Mouse (Mus musculus) ovary, postnatal 36 days (tissue): ENCODE results near the gene Scml4.

Experiments
- DNase-seq: peaks from one replicate; pipeline ENCODE4 v3.0.0; 2022; ENCODE audit warnings: low spot score, mixed read lengths

Scml4 gene

GRCm38 (mm10) chr10:42951078-42952045 lies 91.2 kb downstream of the Scml4 start:
- no peak for DNase-seq

GRCm38 (mm10) chr10:42952046-42952420 lies 91.9 kb downstream of the Scml4 start:
- DNase-seq: peak; percentile 54

- DNase-seq: no peak
These were observed 93.4 kb downstream of the Scml4 start for GRCm38 (mm10) chr10:42953601-42954000.

- DNase-seq: no peak
These were observed 95.0 kb downstream of the Scml4 start for GRCm38 (mm10) chr10:42955205-42955604.

GRCm38 (mm10) chr10:42957881-42958651 lies 97.9 kb downstream of the Scml4 start:
- DNase-seq: peak; percentile 58

- no peak for DNase-seq
These were observed 98.5 kb downstream of the Scml4 start for GRCm38 (mm10) chr10:42958686-42959085.

GRCm38 (mm10) chr10:42961771-42962170 lies 101.6 kb downstream of the Scml4 start:
- DNase-seq: no peak

GRCm38 (mm10) chr10:42962181-42962601 lies 102.0 kb downstream of the Scml4 start:
- DNase-seq: no peak

GRCm38 (mm10) chr10:42962655-42963054 lies 102.5 kb downstream of the Scml4 start:
- DNase-seq: no peak

- no peak for DNase-seq
These were observed 102.9 kb downstream of the Scml4 start for GRCm38 (mm10) chr10:42963061-42963460.

GRCm38 (mm10) chr10:42968332-42968731 lies 108.2 kb downstream of the Scml4 start:
- no peak for DNase-seq

GRCm38 (mm10) chr10:42972504-42973172 lies 112.5 kb downstream of the Scml4 start:
- DNase-seq: peak; percentile 79

GRCm38 (mm10) chr10:42973537-42973936 lies 113.4 kb downstream of the Scml4 start:
- no peak for DNase-seq

- no peak for DNase-seq
These were observed 116.4 kb downstream of the Scml4 start for GRCm38 (mm10) chr10:42976577-42976976.

GRCm38 (mm10) chr10:42978346-42978745 lies 118.2 kb downstream of the Scml4 start:
- DNase-seq: no peak

- no peak for DNase-seq
These were observed 121.0 kb downstream of the Scml4 start for GRCm38 (mm10) chr10:42980999-42981757.

GRCm38 (mm10) chr10:42984886-42985285 lies 124.7 kb downstream of the Scml4 start:
- no peak for DNase-seq

GRCm38 (mm10) chr10:42987594-42988052 lies 127.5 kb downstream of the Scml4 start:
- DNase-seq: peak; percentile 42

GRCm38 (mm10) chr10:42988627-42989026 lies 128.5 kb downstream of the Scml4 start:
- no peak for DNase-seq

GRCm38 (mm10) chr10:42989910-42990309 lies 129.7 kb downstream of the Scml4 start:
- DNase-seq: peak; percentile 28

- DNase-seq: no peak
These were observed 130.8 kb downstream of the Scml4 start for GRCm38 (mm10) chr10:42991018-42991417.
